Mouse (Mus musculus): ENCODE measurements at regions not wholly inside any gene's neighbourhood (a gene's known extent, or its start where the extent isn't known, plus 50 kb on each side); places are given as distances from the start of the nearest gene placed in this dataset.

DNA sequence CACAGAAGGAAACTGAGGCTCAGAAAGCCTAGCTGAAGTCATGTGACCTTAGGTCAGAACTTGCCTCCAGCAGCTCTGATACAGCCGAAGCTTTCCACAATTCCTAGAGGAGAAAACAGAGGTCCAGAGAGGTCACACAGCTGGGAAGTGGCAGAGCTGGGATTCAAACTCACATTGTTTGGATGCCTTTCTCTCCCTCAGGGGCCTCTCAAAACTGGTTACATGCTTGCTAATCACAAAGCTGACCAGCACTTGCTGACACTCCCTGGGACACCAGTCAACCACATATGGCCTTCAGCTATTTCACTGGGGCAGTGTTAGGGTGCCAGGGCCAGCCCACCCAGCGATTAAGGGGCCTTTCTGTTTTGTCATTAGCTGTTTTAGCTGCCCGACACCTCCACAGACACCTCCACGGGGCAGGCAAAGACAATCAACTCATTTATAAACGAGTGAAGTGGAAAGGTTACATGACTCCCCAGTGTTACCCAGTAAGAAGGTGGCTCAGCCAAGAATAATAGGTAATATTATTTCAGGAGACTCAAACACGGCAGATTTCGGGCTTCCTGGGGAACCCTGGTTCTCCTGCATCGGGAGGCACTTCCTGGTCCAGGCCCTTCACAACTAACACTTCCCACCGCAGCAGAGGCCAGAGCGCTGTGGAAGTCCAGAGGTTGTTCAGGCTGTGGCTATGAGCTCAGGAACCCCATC lies 71.4 kb downstream of the 2410131K14Rik start:
- no peak for DNase-seq (ENCODE audit: low read depth, low spot score)

DNA sequence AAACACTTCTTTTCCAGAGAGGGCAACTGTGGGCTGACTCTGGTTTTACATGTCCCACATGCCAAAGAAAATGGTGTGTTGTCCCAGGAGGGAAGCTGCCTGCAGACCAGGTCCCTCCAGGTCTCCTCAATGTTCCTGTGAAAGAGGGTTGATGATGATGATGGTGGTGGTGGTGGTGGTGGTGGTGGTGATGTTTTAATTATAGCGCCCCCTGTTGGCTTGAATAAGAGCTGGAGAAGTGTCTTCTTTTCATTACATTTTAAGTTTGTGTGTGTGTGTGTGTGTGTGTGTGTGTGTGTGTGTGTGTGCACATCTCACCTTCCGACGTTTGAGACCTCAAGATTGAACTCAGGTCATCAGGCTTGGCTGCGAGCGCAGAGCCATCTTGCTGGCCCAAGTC lies 73.0 kb downstream of the 2410131K14Rik start:
- DNase-seq (ENCODE audit: low read depth, low spot score), result no peak

DNA sequence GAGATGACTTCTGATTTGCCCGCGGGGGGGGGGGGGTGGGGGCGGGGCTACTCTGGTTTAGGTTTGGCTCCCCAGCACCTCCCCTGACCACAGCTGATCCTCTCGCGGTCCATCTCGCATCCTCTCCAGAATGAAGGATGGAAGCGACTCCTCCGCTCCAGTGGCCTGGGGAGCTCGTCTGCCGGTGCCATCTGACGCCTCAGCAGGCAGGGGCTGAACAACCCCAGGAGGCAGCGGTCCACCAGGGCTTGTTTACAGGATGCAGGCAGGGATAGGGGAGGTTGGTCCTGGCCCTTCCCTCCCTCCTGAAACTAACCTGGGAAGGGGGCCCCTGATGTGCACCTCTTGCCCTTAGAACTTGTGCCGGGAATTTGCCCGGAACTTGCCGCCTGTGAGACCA lies 73.9 kb downstream of the 2410131K14Rik start:
- no peak for DNase-seq (ENCODE audit: low read depth, low spot score)

- DNase-seq (ENCODE audit: low read depth, low spot score), result no peak
These were observed 76.9 kb downstream of the 2410131K14Rik start for GRCm38 (mm10) chr5:118321719-118322455.

- DNase-seq (ENCODE audit: low read depth, low spot score), result no peak
These were observed 78.1 kb downstream of the 2410131K14Rik start for GRCm38 (mm10) chr5:118323151-118323550.

DNA sequence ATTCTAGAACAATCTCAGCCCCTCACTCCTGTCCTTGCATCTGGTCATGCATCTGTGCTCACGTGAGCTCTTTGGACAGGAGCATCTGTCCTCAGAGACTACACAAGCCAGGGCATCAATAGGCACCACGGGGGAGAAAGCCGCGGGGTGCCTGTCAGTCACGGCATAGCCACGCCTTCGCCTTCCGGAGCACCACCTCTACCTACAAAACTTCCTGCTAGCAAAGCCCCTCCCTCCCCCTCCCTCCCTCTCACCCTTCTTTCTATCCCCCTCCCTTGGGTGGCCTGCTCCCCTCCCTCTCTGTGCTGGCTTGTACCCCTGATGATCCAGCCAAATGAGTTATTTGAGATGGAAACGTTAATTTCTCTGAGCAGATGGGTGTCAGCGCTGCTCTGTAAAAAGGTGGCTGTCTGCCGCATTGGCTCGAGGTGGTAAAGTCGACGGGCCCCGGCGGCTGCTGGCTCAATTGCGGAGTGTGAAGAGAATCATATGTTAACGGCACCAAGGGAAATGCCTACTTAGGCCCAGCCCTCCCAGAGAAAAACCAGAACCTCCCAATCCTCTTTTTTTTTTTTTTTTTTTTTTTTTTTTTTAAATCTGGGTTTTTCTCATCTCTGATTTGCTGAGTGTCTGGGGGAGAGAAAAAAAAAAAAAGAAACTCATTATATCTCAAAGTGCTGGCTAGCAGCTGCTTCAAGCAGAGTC lies 82.0 kb downstream of the 2410131K14Rik start:
- DNase-seq (ENCODE audit: low read depth, low spot score), result no peak

- DNase-seq (ENCODE audit: low read depth, low spot score), result no peak
These were observed 83.1 kb downstream of the 2410131K14Rik start for GRCm38 (mm10) chr5:118327961-118328712.

DNA sequence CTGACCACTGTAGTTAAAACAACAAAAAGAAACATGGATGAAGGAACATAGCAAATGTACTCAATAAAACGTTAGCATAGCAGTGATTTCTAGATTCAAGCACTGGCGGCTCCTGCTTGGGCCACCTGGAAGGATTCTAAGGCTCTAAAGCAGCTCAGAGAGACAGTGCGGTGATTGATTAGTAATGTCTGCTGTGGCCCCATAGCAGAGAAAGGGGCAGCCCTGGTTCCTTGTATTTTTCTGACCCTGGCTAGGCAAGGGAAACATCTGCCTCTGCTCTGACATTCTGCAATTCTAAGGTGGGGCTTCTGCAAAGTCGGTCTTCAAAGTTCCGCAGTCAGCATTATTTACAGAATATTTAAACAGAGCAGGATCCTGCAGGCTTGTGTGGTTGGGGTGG lies 84.1 kb downstream of the 2410131K14Rik start:
- no peak for DNase-seq (ENCODE audit: low read depth, low spot score)

DNA sequence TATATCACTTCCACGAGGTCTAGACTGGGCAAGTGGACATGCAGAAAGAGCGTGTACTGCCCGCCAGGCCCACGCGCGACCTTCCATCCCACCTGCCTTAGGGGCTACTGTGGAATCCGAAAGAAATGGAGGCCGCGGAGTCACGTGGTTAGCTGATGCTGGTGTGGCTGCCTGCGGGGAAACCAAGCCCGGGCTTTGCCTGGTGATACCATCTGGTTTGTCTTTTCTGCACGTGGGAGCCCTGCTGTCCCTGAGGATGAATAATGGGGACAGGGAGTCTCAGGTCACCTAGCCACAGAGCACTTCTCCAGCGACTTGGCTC lies 86.2 kb downstream of the 2410131K14Rik start:
- no peak for DNase-seq (ENCODE audit: low read depth, low spot score)

GRCm38 (mm10) chr5:118331608-118332394 lies 86.8 kb downstream of the 2410131K14Rik start:
- peak; percentile 66 for DNase-seq (ENCODE audit: low read depth, low spot score)

DNA sequence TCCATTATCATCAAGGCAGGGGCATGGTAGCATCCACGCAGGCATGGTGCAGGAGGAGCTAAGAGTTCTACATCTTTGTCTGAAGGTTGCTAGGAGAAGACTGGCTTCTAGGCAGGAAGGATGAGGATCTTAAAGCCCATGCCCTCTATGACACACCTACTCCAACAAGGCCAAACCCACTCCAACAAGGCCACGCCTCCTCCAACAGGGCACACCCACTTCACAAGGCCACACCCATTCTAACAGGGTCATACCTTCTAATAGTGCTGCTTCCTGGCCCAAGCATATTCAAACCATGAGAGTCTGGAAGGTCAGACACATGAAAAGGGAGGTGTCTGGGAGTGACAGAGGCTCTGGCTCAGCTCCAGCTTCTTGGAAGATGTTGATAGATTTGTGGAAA lies 89.0 kb downstream of the 2410131K14Rik start:
- no peak for DNase-seq (ENCODE audit: low read depth, low spot score)

- no peak for DNase-seq (ENCODE audit: low read depth, low spot score)
These were observed 93.2 kb downstream of the 2410131K14Rik start for GRCm38 (mm10) chr5:118338186-118338585.

- no peak for DNase-seq (ENCODE audit: low read depth, low spot score)
These were observed 94.9 kb downstream of the 2410131K14Rik start for GRCm38 (mm10) chr5:118339676-118340661.

GRCm38 (mm10) chr5:118343444-118344320 lies 98.7 kb downstream of the 2410131K14Rik start:
- DNase-seq (ENCODE audit: low read depth, low spot score), result no peak

- no peak for DNase-seq (ENCODE audit: low read depth, low spot score)
These were observed 100.2 kb downstream of the 2410131K14Rik start for GRCm38 (mm10) chr5:118345226-118345625.

- no peak for DNase-seq (ENCODE audit: low read depth, low spot score)
These were observed 104.0 kb downstream of the 2410131K14Rik start for GRCm38 (mm10) chr5:118349057-118349456.

DNA sequence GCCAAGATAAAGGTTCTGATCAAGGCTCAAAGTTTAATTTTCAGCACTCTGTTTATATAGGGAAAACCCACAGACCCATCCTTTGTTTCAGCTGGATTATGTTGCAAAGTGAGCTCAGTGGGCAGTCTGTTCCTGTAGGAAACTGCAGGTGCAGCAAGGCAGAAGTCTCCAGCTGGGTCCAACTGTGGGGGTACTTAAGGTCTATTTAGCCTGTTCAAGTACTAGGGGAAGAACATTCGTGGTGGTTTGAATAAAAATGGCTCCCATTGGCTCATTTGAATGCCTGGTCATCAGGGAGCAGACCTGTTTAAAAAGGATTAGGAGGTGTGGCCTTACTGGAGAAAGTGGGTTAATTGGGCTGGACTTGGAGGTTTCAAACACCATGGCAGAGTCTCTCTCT lies 106.3 kb downstream of the 2410131K14Rik start:
- no peak for DNase-seq (ENCODE audit: low read depth, low spot score)

- DNase-seq (ENCODE audit: low read depth, low spot score), result no peak
These were observed 107.1 kb downstream of the 2410131K14Rik start for GRCm38 (mm10) chr5:118352142-118352541.

GRCm38 (mm10) chr5:118353061-118353460 lies 108.0 kb downstream of the 2410131K14Rik start:
- no peak for DNase-seq (ENCODE audit: low read depth, low spot score)

Measured in retina, postnatal 7 days (tissue).